Mouse (Mus musculus) T-cell, adult 2 months (primary cell): ENCODE results near the gene Rec114.

Experiments used
- DNase-seq: peaks from one replicate; pipeline ENCODE4 v3.0.0; 2022; ENCODE audit warnings: low spot score

Rec114 gene

GRCm38 (mm10) chr9:58716886-58717285 lies 26.9 kb downstream of the Rec114 start:
- DNase-seq, result no peak

GRCm38 (mm10) chr9:58710642-58711041 lies 33.1 kb downstream of the Rec114 start:
- no peak for DNase-seq

- DNase-seq, result peak; percentile 14
Observed at GRCm38 (mm10) chr9:58709939-58710338, 33.8 kb downstream of the Rec114 start.

- DNase-seq, result no peak
Observed at GRCm38 (mm10) chr9:58707796-58708195, 36.0 kb downstream of the Rec114 start.

GRCm38 (mm10) chr9:58706024-58706423 lies 37.7 kb downstream of the Rec114 start:
- DNase-seq, result no peak

- DNase-seq, result no peak
Observed at GRCm38 (mm10) chr9:58703766-58704165, 40.0 kb downstream of the Rec114 start.

GRCm38 (mm10) chr9:58701751-58702150 lies 42.0 kb downstream of the Rec114 start:
- DNase-seq, result no peak

GRCm38 (mm10) chr9:58698486-58698885 lies 45.3 kb downstream of the Rec114 start:
- no peak for DNase-seq

- DNase-seq, result no peak
Observed at GRCm38 (mm10) chr9:58691471-58691870, 52.3 kb downstream of the Rec114 start.

- no peak for DNase-seq
Observed at GRCm38 (mm10) chr9:58690701-58691100, 53.1 kb downstream of the Rec114 start.

GRCm38 (mm10) chr9:58688076-58688475 lies 55.7 kb downstream of the Rec114 start:
- no peak for DNase-seq

GRCm38 (mm10) chr9:58685290-58685689 lies 58.5 kb downstream of the Rec114 start:
- DNase-seq, result no peak

GRCm38 (mm10) chr9:58683372-58683771 lies 60.4 kb downstream of the Rec114 start:
- DNase-seq, result no peak

GRCm38 (mm10) chr9:58682106-58682505 lies 61.7 kb downstream of the Rec114 start:
- DNase-seq, result no peak

GRCm38 (mm10) chr9:58681411-58681810 lies 62.4 kb downstream of the Rec114 start:
- no peak for DNase-seq

- no peak for DNase-seq
Observed at GRCm38 (mm10) chr9:58675371-58675770, 68.4 kb downstream of the Rec114 start.

- DNase-seq, result no peak
Observed at GRCm38 (mm10) chr9:58674736-58675135, 69.0 kb downstream of the Rec114 start.

- DNase-seq, result no peak
Observed at GRCm38 (mm10) chr9:58672474-58672873, 71.3 kb downstream of the Rec114 start.

- no peak for DNase-seq
Observed at GRCm38 (mm10) chr9:58669819-58670218, 73.9 kb downstream of the Rec114 start.

- no peak for DNase-seq
Observed at GRCm38 (mm10) chr9:58669071-58669470, 74.7 kb downstream of the Rec114 start.

- no peak for DNase-seq
Observed at GRCm38 (mm10) chr9:58668171-58668570, 75.6 kb downstream of the Rec114 start.

GRCm38 (mm10) chr9:58667244-58667643 lies 76.5 kb downstream of the Rec114 start:
- DNase-seq, result no peak

GRCm38 (mm10) chr9:58666191-58666590 lies 77.6 kb downstream of the Rec114 start:
- no peak for DNase-seq

GRCm38 (mm10) chr9:58665492-58665891 lies 78.3 kb downstream of the Rec114 start:
- no peak for DNase-seq

- no peak for DNase-seq
Observed at GRCm38 (mm10) chr9:58662791-58663190, 81.0 kb downstream of the Rec114 start.
